Mouse (Mus musculus): ENCODE measurements at regions not wholly inside any gene's neighbourhood (a gene's known extent, or its start where the extent isn't known, plus 50 kb on each side); places are given as distances from the start of the nearest gene placed in this dataset.

- no peak for DNase-seq
Measured at GRCm38 (mm10) chr11:57899335-57899734, 66.7 kb upstream of the Hand1 start.

- no peak for DNase-seq
Measured at GRCm38 (mm10) chr11:57895497-57895896, 62.9 kb upstream of the Hand1 start.

GRCm38 (mm10) chr11:57882736-57883635 is 50.4 kb upstream of the Hand1 start:
- no peak for DNase-seq
